Mouse (Mus musculus) adrenal gland, postnatal 25 days (tissue): ENCODE data around the gene Kptn. TPM values are rescaled to one million over a fixed set of nuclear protein-coding genes. Genes with fewer than 3 reads are reported as not detected.
A peak's percentile ranks its signal among the peaks of the same experiment; 100 is the strongest.

Source experiments
- DNase-seq: peaks from one replicate; pipeline ENCODE4 v3.0.0; 2021; ENCODE audit warnings: mixed read lengths
- long read RNA-seq: library from polyadenylated mRNA; stranded (forward); transcript quantifications from one replicate; pipeline ENCODE4 v2.0.0, GENCODE M21; 2021
- total RNA-seq: library from RNA; stranded (reverse); gene quantifications from 2 replicates; pipeline ENCODE4 v1.2.3, GENCODE M21; 2021

Gene Kptn
- 20.4 and 26.7 TPM in 2 replicates for total RNA-seq
- long read RNA-seq, transcript Kptn-201 (12 exons, 1,630 nt) = major isoform, 29 of 37 reads
- long read RNA-seq, partial matches to known transcripts = 4 of 37 reads
- long read RNA-seq, other reads (novel, unspliced or antisense) = 4 of 37 reads

DNA sequence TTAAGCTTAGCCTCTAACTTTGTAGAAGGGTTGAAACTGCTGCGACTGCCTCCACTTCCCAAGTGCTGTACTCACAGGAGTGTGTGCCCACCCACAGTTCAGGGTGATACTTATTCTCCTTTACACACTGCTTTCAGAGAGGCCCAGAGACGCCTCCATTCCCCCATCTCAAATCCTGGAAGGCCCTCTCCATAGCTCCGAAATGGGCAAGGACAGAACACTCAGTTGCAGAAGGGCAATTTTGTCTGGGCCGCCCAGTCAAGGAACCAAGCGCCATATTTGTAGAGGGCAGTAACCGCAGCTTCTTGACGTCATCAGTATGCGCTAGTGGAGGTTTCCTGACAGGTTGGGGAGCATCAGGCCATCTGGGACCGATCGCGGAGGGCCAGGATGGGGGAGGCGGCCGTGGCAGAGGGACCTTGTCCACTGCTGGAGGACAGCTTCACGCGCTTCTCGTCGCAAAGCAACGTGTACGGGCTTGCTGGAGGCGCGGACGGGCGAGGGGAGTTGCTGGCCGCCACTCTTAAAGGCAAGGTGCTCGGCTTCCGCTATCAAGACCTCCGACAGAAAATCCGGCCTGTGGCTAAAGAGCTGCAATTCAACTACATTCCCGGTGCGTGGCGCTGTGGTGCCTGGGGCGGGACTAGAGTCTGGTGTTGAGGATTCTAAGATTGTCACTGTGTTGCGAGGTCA, at the start of gene Kptn:
Kptn (plus strand) TSS at position 327 of the 693 bp plus-strand sequence.
- DNase-seq = peak; percentile 89

- no peak for DNase-seq
Measured at GRCm38 (mm10) chr7:16070846-16071245, 48.8 kb upstream of the Kptn start.

DNA sequence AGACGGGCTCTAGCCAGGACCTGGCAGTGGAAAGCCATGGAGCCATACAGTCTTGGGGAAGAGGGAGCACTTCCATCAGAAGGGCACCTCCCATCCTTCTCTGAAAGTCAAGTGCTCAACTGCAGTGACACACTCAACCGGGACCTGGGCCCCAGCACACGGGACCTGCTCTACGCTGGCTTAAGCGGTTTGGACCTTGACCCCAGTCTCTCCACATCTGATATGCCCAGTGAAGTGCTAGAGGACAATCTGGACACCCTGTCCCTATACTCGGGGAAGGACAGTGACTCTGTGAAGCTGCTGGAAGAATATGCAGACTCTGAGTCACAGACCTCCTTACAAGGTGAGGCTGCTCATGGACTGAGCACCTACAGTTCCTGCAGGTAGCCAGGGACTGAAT, 47.8 kb upstream of the Kptn start:
- no peak for DNase-seq

GRCm38 (mm10) chr7:16079947-16080346, 39.7 kb upstream of the Kptn start:
- DNase-seq = no peak

DNA sequence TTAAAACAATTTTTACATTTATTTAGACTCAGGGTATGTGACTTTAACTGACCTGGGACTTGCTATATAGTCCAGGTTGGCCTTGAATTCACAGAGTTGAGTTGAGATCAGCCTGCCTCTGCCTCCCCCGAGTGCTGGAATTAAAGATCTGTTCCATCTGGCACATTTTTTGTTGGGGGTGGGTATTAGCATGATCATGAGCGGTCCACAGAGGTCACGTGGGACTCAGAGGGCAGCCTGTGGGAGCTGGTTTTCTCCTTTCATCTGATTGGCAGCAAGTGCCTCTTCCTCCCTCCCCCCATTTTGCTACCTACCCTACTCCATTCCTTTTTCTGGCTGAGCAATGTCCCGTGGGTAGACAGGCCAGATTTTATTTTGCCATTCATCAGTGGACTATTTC, 39.1 kb upstream of the Kptn start:
- DNase-seq = no peak

GRCm38 (mm10) chr7:16083361-16083760, 36.3 kb upstream of the Kptn start:
- DNase-seq = no peak

GRCm38 (mm10) chr7:16087587-16087986, 32.1 kb upstream of the Kptn start:
- DNase-seq = no peak

- no peak for DNase-seq
Measured at GRCm38 (mm10) chr7:16094592-16094991, 25.1 kb upstream of the Kptn start.

- DNase-seq = peak; percentile 99
Measured at GRCm38 (mm10) chr7:16098021-16099017, 21.4 kb upstream of the Kptn start, which contains the start of gene Napa. Gene Napa (plus strand): TSS chr7:16098458.

DNA sequence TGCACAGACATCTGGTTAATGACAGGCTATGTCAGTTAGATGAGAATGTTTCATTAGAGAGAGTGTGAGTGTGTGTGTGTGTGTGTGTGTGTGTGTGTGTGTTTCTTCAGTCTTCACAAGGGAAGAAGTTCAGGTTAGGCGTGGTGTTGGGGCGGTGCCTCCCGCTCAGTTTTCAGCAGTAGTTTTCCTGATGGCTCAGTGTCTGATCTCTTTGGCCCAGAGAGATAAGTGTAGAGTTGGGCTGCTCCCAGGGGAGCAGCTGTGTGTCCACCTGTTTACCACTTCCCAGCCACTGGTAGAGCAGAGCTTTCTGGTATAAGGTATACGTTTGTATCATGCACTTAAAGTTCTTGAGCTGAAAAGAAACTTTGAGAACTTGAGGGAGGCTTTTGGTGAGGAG, 19.8 kb upstream of the Kptn start:
- DNase-seq = no peak

GRCm38 (mm10) chr7:16101081-16101480, 18.6 kb upstream of the Kptn start:
- DNase-seq = no peak

DNA sequence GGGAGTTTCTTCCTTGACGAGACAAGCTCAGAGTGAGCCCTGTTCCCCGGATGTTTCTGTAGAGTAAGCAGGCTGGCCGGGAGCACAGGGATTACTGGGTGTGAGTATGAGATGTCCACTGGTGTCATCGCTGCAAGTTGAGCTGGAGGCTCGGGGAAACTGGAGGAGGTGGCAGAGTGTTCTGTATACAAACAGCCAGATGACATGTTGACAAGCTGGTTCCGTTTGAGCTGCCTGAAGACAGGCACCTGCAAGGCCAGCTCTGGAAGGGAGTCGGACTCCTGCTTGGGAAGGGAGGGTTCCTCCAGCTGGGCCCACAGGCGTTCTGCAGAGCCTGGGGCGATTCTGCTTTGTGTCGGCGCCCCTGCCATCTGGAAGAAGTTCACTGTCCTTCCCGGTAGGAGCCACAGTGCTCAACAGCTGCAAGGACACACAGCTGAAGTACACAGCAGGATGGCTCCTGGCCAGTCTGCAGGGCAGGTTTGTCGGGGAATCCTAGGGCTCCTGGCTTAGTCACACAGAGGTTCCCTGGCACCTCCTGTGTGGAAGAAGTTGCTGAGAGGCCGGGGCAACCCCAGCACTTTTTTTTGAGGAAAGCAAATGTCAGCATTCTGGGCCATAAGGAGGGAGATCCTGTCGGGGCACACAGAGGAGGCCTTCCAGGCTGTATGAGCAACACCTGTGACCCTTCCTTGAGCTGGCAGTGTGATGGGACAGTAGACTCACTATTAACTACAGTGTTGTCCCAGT, 17.8 kb upstream of the Kptn start:
- DNase-seq = no peak

- no peak for DNase-seq
Measured at GRCm38 (mm10) chr7:16102686-16103226, 16.9 kb upstream of the Kptn start.

- DNase-seq = no peak
Measured at GRCm38 (mm10) chr7:16103760-16104159, 15.9 kb upstream of the Kptn start.

- DNase-seq = no peak
Measured at GRCm38 (mm10) chr7:16104611-16105388, 14.9 kb upstream of the Kptn start.

DNA sequence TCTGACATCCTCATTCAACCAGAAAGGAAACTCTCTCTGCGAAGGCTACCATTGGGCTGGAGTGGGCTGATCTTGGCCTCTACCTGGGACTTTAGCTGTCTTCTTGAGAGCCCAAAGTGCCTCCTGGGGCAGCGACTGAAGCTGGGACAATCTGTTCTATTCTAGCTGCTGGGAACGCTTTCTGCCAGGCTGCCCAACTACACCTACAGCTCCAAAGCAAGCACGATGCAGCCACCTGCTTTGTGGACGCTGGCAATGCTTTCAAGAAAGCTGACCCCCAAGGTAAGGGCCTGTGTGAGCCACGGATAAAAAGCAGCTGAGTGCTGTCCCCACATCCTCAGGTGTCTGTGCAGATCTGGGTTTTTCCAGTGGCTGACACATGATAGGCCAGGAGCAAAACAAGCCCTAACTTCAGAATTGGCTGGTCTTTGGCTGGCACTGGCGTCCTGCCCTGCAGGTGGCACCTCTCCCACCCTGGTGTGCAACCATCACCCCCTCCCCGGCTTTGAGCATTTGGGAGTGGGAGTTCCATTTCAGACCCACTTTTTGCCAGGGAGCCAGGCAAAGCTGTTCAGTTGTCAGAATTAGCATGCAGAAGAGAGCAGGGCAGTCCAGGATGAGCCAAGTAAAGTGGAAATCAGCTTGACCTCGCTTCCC, 10.7 kb upstream of the Kptn start:
- DNase-seq = no peak

DNA sequence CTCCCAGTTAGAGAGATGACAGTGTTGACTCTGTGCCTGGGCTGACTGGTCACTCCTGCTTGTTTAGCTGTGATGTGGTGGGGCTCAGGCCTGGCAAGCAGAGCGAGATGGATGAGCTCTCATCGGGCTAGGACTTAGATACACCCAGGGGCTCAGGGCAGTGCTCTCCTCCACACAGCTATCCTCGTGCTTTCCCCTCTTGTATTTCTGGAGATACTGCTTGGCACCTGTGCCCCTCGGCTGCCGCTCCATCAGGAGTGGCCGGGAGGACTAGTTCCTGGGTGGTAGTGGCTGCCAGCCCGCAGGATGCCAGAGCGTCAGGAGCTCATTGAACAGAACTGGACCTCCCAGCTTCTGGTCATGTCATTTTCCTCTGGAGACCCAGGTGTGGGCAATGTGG, 9.5 kb upstream of the Kptn start:
- no peak for DNase-seq

DNA sequence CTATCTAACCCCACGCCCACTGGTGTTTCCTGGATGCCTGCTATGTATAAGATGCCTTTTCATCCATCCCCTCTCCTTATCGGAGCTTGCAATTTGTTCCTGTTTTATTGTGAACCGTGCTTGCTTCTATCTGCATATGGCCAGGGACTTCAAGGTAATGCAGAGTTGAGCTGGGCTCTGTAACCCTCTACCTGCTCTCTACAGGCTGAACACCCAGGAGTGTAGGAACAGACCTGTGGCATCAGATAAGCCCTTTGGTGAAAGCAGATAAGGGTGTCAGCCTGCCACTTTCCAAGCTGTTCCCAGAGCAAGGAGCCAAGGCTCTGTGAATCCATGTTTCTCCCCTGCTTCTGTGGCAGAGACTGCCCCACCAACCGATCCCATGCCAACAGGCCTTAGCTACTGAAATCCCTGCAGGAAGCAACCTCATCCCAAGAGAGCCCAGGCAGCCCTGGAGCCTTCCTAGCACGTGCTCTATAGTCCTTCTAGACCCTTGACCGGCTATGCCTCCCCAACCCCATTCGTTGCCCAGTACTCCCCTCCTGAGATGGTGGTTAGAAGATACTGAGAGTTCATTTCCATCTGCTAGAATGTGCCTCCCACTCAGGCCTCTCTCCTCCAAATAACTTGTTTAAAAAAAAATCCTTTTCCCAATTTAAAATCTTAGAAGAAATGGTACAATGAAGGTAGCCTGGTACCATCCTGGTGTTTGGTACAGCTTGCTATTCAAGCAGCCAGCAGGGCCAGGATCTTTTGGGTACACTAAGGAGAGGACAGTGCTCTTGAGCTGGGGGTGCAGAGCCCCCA, 8.2 kb upstream of the Kptn start:
- DNase-seq = no peak

DNA sequence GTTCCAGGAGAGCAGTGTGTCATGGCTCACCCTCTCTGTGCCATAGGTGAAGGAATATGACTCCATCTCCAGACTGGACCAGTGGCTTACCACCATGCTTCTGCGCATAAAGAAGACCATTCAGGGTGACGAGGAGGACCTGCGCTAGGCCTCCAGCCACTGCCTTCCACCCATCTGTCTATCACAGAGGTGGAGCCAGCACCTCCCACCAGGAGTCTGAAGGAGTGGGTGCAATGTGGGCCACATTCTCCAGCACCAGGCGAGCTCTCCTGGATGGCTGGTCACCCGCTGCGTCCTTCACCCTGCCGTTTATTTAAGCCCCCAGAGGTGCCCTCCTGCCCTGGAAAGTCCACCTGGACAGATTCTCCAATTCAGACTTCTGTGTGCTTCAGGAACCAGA, 3.3 kb upstream of the Kptn start:
- no peak for DNase-seq

- no peak for DNase-seq
Measured at GRCm38 (mm10) chr7:16117100-16117499, 2.6 kb upstream of the Kptn start.
